Mouse (Mus musculus) adrenal gland, adult 2 months (tissue): ENCODE results near the gene Rilpl1. TPM values are rescaled to one million over a fixed set of nuclear protein-coding genes. Genes with fewer than 3 reads are reported as not detected.

ENCODE experiments used
- DNase-seq: peaks from one replicate; pipeline ENCODE4 v3.0.0; 2021
- polyA plus RNA-seq: library from polyadenylated mRNA; depleted of rRNA; stranded (reverse); fragments of >200 nt; gene quantifications from 2 replicates; pipeline ENCODE4 v1.2.3, GENCODE M21; 2012; rRNA removed
- total RNA-seq, 2 experiments: library from RNA; stranded (reverse); gene quantifications; 2 replicates each; pipeline ENCODE4 v1.2.3; 2021

Gene Rilpl1
- total and polyA plus RNA-seq, 3 experiments, result 10.2 to 25.8 (median 14.0) TPM

GRCm38 (mm10) chr5:124452494-124453228 is 78.5 kb downstream of the Rilpl1 start:
- no peak for DNase-seq

- DNase-seq, result no peak
These were observed 80.4 kb downstream of the Rilpl1 start for GRCm38 (mm10) chr5:124450641-124451340.

GRCm38 (mm10) chr5:124450051-124450450 is 81.1 kb downstream of the Rilpl1 start:
- DNase-seq, result no peak

- DNase-seq, result peak; percentile 79
These were observed 81.7 kb downstream of the Rilpl1 start for GRCm38 (mm10) chr5:124449494-124449893.

- peak; percentile 90 for DNase-seq
These were observed 84.8 kb downstream of the Rilpl1 start for GRCm38 (mm10) chr5:124446301-124446881.

GRCm38 (mm10) chr5:124445621-124446293 is 85.4 kb downstream of the Rilpl1 start:
- peak; percentile 80 for DNase-seq

- DNase-seq, result peak; percentile 89
These were observed 86.3 kb downstream of the Rilpl1 start for GRCm38 (mm10) chr5:124444661-124445561.

- DNase-seq, result no peak
These were observed 87.0 kb downstream of the Rilpl1 start for GRCm38 (mm10) chr5:124444208-124444607.

Other genes starting within 250 kb of the Rilpl1 start
- gene Mphosph9, start 203.4 kb downstream of the Rilpl1 start, total RNA-seq, result 1 to 10 TPM; 7.7 to 8.8 TPM
- 1.6 and 2.1 TPM in 2 replicates for gene Mphosph9, start 203.4 kb downstream of the Rilpl1 start, polyA plus RNA-seq
- 10 to 100 TPM; 14.1 to 17.0 TPM for gene 2810006K23Rik, start 203.3 kb downstream of the Rilpl1 start, total RNA-seq
- 5.8 and 6.0 TPM in 2 replicates for gene 2810006K23Rik, start 203.3 kb downstream of the Rilpl1 start, polyA plus RNA-seq
- 100 to 1,000 TPM; 161 to 168 TPM for gene Cdk2ap1, start 168.3 kb downstream of the Rilpl1 start, total RNA-seq
- gene Cdk2ap1, start 168.3 kb downstream of the Rilpl1 start, polyA plus RNA-seq, result 88.7 and 116 TPM in 2 replicates
- 100 to 1,000 TPM in 1 of 2 experiments, 10 to 100 TPM in 1; 74.1 to 119 TPM for gene Sbno1, start 105.4 kb downstream of the Rilpl1 start, total RNA-seq
- gene Sbno1, start 105.4 kb downstream of the Rilpl1 start, polyA plus RNA-seq, result 6.0 and 6.9 TPM in 2 replicates
- 100 to 1,000 TPM; 127 to 288 TPM for gene Kmt5a, start 91.5 kb downstream of the Rilpl1 start, total RNA-seq
- gene Kmt5a, start 91.5 kb downstream of the Rilpl1 start, polyA plus RNA-seq, result 48.9 and 65.7 TPM in 2 replicates
- gene Rilpl2, start 53.0 kb downstream of the Rilpl1 start, total RNA-seq, result 10 to 100 TPM; 16.6 to 31.2 TPM
- gene Rilpl2, start 53.0 kb downstream of the Rilpl1 start, polyA plus RNA-seq, result 38.5 and 44.1 TPM in 2 replicates
- 10 to 100 TPM; 19.0 to 25.7 TPM for gene Snrnp35, start 48.3 kb downstream of the Rilpl1 start, total RNA-seq
- gene Snrnp35, start 48.3 kb downstream of the Rilpl1 start, polyA plus RNA-seq, result 1.4 and 1.8 TPM in 2 replicates
- 100 to 1,000 TPM; 236 to 301 TPM for gene Tmed2, start 9.3 kb upstream of the Rilpl1 start, total RNA-seq
- 138 and 163 TPM in 2 replicates for gene Tmed2, start 9.3 kb upstream of the Rilpl1 start, polyA plus RNA-seq
- 10 to 100 TPM; 12.4 to 13.4 TPM for gene Ddx55, start 21.5 kb upstream of the Rilpl1 start, total RNA-seq
- gene Ddx55, start 21.5 kb upstream of the Rilpl1 start, polyA plus RNA-seq, result 12.7 and 15.5 TPM in 2 replicates
- gene Eif2b1, start 47.7 kb upstream of the Rilpl1 start, total RNA-seq, result 10 to 100 TPM; 37.7 to 41.3 TPM
- gene Eif2b1, start 47.7 kb upstream of the Rilpl1 start, polyA plus RNA-seq, result 11.3 and 12.7 TPM in 2 replicates
- gene Gtf2h3, start 47.7 kb upstream of the Rilpl1 start, total RNA-seq, result 10 to 100 TPM; 32.9 to 41.3 TPM
- 19.3 and 26.6 TPM in 2 replicates for gene Gtf2h3, start 47.7 kb upstream of the Rilpl1 start, polyA plus RNA-seq
- 10 to 100 TPM; 70.7 to 93.2 TPM for gene Atp6v0a2, start 97.2 kb upstream of the Rilpl1 start, total RNA-seq
- 82.7 and 107 TPM in 2 replicates for gene Atp6v0a2, start 97.2 kb upstream of the Rilpl1 start, polyA plus RNA-seq
- 1 to 10 TPM in 1 of 2 experiments, under 1 TPM in 1; 0.84 to 3.8 TPM for gene Dnah10, start 193.7 kb upstream of the Rilpl1 start, total RNA-seq
- gene Dnah10, start 193.7 kb upstream of the Rilpl1 start, polyA plus RNA-seq, result 0.11 and 0.15 TPM in 2 replicates